Mouse (Mus musculus) left cerebral cortex, adult 2 months (tissue): ENCODE measurements around the gene Txlnb. TPM values are rescaled to one million over a fixed set of nuclear protein-coding genes. Genes with fewer than 3 reads are reported as not detected.
"Not testable (repeated sequence)": the region's sequence is repeated elsewhere in the genome, so short reads cannot be mapped to it uniquely, and the experiment has no call there.

Experiments used
- DNase-seq, 2 experiments: peaks; one replicate each; pipeline ENCODE4 v3.0.0; 2021 to 2022; ENCODE audit warnings: low spot score in 2 of 2, mixed read lengths in 1 of 2; ENCODE audit errors: extremely low spot score in 1 of 2
- H3K27ac ChIP-seq: fragments of 200-600 bp; 2 replicates; pipeline ENCODE4 v1.8.1; 2022
- H3K4me3 ChIP-seq: fragments of 200-600 bp; 2 replicates; pipeline ENCODE4 v1.8.1; 2022
- CTCF ChIP-seq: fragments of 200-600 bp; IDR thresholded peaks from 2 replicates; pipeline ENCODE4 v1.8.1; 2022; ENCODE audit warnings: antibody characterized with exemption, mild to moderate bottlenecking, moderate library complexity
- intact Hi-C: fragments of 180-260 bp; cut with DNase I; formaldehyde crosslinking; loops from one replicate; pipeline ENCODE4 v1.15.1; 2025
- long read RNA-seq, 2 experiments: library from polyadenylated mRNA; stranded (forward); transcript quantifications; one replicate each; pipeline ENCODE4 v2.0.0; 2021; ENCODE audit warnings: borderline mapping rate in 2 of 2
- total RNA-seq, 2 experiments: library from RNA; stranded (reverse); gene quantifications; 2 replicates each; pipeline ENCODE4 v1.2.3; 2021

Gene Txlnb
- total RNA-seq = under 1 TPM; 0.44 to 0.54 TPM
- long read RNA-seq, experiment 1 = 0 reads
- long read RNA-seq, experiment 2, full-length matches to known transcripts = 2 of 2 reads
- long read RNA-seq, experiment 2, partial matches to known transcripts = 0 of 2 reads
- long read RNA-seq, experiment 2, other reads (novel, unspliced or antisense) = 0 of 2 reads

DNA sequence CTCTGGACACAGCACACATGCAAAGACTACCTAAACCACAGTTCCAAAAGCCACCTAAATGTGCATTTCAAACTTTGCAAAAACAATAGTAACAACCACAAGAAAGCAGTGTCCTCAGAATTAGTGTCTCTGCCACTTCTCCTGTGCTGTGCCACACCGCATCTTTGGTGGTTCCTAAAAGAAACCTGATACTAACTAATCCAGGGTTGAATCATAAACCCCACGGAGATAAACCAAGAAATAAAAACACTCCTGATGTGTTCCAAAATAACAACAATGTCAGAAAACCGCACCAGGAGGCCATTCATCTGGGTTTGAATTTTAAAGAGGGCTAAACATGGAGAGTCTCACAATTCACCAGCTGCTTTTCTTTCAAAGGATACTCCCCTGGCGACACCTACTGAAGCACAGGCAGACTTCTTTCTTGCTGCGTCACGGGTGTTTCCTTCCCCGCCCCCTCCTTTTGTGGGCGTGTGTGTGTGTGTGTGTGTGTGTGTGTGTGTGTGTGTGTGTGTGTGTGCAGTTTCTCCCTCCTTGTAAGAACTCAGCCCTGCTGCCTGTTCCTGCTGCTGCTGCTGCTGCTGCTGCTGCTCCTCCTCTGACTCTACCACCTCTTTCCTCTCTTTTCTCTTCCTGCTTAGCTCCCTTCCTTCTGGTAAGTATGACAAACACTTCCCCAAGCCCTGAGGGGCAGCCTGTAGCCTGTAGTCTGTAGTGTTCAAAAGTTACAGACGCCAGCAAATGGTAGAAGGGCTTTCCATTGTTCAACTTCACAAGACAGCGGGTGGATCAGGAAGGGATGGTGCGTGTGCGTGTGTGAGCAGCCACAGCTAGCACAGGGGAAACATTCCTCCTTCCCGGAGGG is at the start of gene Txlnb:
Gene Txlnb (plus strand): TSS at position 460 of the 865 bp plus-strand sequence.
- DNase-seq = peak; percentile 46 to 59
- intact Hi-C loops = no loop called here
- no peak for TF ChIP-seq CTCF
- Histone ChIP-seq H3K27ac (peak within 1 kb of the TSS; percentile 34; the same call in 1 of the 2 replicates), H3K4me3 (no peak within 1 kb of the TSS)

GRCm38 (mm10) chr10:17752478-17752877 is 43.5 kb upstream of the Txlnb start:
- no peak overlapping the region for H3K27ac ChIP-seq
- TF ChIP-seq CTCF = no peak
- H3K4me3 ChIP-seq = no peak overlapping the region
- intact Hi-C loops = no loop called here
- no peak for DNase-seq

GRCm38 (mm10) chr10:17759772-17760171 is 36.3 kb upstream of the Txlnb start:
- no peak for DNase-seq
- intact Hi-C loops = no loop called here
- Histone ChIP-seq H3K4me3 (no peak overlapping the region), H3K27ac (no peak overlapping the region)
- TF ChIP-seq CTCF = no peak

DNA sequence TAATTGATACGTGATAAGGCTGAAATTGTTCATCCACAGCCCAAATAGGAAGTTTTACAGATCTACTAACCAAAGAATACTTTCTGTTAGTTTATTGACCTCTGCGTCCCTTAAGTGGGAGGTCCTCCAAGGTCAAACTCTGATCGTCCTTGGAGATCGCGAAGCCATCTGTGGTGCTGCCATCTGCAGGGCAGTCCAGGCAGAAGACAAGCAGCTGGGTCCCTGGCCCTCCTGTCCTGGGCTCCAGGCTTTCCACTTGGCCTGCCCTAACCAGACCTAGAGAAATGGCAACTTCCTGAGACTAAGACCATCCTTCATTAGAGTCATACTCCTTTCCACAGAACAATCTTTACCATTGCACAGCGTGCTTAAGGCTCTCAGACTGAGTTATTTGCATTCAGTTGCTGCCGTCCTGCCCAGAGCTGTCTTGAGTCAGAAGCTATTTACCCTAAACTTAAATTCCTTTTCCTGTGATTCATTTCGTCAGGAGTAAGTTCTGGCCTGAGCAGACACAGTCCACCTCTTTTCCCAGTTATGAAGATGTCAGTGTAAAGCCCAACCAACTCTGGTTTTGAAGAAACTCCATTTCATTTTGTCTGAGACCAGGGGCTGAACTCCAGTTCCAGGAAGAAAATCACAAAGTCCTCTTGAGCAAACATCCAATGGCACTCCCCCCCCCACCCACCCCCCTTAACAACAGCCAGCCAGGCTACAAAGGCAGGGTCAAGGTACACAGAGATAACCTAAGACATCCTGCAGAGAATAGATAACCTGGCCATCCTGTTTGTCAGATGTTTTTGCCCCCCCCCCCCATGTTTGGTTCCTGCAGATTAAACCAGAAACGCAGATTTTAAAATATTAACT is 35.0 kb upstream of the Txlnb start:
- Histone ChIP-seq H3K4me3 (no peak overlapping the region), H3K27ac (no peak overlapping the region)
- DNase-seq = no peak
- peak; percentile 12; the same call in 1 of the 2 replicates for TF ChIP-seq CTCF
- intact Hi-C loops = no loop called here

DNA sequence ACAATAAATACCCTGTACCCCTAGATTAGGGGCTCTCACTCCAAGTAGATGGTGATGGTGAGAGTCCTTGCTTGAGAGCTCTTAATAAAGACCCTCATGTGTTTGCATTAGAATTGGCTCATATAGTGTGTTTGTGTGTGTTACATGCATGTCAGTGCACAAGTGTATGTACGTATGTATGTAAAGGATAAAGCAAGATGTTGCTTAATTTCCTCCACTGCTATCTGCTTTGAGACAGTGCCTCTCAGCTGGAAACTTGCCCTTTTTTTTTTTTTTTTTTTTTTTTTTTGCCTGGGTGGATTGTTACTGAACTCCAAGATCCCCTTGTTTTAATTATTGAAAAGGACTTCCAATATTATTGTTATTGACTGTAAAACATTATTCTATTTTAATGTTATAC is 34.4 kb upstream of the Txlnb start:
- intact Hi-C loops = no loop called here
- Histone ChIP-seq H3K4me3 (no peak overlapping the region), H3K27ac (no peak overlapping the region)
- no peak for TF ChIP-seq CTCF
- no peak for DNase-seq

DNA sequence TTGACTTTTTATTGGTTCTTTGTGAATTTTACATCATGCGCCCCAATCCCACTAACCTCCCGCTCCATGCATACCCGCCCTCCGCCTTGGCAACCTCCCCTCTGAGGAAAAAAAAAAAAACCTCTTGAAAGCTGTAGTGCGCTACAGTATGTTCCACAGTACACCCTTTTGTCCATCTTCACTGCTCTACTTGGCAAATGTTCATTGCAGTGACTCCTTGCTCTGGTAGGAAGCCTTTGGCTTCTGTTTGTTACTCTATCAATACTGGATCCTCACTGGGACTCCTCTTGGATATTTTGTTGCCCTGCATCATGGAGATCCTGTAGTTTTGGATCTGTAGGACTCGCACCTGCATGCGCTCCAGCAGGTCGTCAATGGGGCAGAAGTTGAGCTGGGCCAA is 33.1 kb upstream of the Txlnb start:
- no peak for DNase-seq
- H3K4me3 ChIP-seq = no peak overlapping the region
- intact Hi-C loops = no loop called here
- H3K27ac ChIP-seq = no peak overlapping the region
- TF ChIP-seq CTCF = no peak

- Histone ChIP-seq H3K4me3 (no peak overlapping the region), H3K27ac (no peak overlapping the region)
- intact Hi-C loops = no loop called here
- no peak for DNase-seq
- no peak for TF ChIP-seq CTCF
These were observed 26.2 kb upstream of the Txlnb start for GRCm38 (mm10) chr10:17769856-17770255.

GRCm38 (mm10) chr10:17772364-17772763 is 23.7 kb upstream of the Txlnb start:
- no peak for DNase-seq
- intact Hi-C loops = no loop called here
- no peak for TF ChIP-seq CTCF
- Histone ChIP-seq H3K27ac (no peak overlapping the region), H3K4me3 (no peak overlapping the region)

DNA sequence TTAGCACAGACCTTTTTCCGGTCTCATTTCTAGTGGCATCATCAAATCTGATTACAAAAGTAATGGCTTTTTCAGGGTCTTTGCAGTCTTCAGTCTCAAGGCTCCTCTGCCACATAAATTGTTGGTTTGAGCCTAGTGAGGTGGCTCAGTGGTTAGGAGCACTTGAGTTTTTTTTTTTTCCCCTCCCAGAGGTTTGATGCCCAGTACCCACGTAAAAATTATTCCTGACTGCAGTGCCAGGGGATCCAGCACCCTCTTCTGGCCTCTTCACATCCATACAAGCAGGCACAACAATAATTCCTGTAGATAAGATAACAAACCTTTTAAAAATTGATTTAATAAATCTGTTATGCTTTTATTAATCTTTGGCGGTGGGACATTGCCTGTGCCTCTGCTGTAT is 21.7 kb upstream of the Txlnb start:
- Histone ChIP-seq H3K27ac (no peak overlapping the region), H3K4me3 (no peak overlapping the region)
- intact Hi-C loops = no loop called here
- no peak for DNase-seq
- TF ChIP-seq CTCF = no peak

DNA sequence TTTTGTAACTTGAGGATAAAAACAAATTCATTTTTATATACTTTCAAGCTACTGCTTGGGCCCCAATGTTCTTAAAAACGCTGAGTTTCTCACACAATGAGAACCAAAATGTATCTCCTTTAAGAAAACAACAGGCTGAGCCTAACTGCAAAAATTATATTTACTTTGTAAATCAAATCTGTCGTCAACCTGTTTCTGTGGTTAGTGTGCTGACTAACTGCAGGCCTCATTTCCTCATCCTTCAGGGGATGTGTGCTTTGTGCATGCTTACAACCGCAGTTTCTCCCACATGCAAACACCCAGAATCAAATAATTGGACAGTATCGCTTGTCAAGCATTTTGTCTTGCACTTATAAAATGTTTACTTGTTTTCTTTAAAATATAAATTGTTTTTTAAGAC is 20.9 kb upstream of the Txlnb start:
- no peak for TF ChIP-seq CTCF
- no peak for DNase-seq
- no peak overlapping the region for H3K4me3 ChIP-seq
- intact Hi-C loops = no loop called here
- no peak overlapping the region for H3K27ac ChIP-seq

DNA sequence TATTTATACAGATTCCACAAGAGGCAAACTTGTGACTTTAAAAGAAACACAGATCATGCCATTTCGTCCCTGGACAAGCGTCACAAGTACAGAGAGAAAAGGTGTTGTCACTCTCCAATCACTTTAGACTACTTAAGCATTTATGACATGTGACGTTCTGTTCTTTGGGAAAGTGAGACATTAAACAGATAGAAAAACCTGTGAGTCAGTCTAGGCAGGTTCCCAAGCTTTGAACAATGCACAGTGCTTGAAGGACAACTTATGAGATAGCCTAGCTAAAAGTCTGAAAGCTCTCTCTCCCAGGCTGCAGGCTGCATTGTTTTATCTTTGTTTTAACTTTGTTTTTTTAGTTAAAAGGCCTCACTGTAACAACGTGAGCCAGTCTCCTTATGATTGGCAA is 19.3 kb upstream of the Txlnb start:
- H3K27ac ChIP-seq, H3K4me3 ChIP-seq, DNase-seq, intact Hi-C loops: not testable (repeated sequence)

DNA sequence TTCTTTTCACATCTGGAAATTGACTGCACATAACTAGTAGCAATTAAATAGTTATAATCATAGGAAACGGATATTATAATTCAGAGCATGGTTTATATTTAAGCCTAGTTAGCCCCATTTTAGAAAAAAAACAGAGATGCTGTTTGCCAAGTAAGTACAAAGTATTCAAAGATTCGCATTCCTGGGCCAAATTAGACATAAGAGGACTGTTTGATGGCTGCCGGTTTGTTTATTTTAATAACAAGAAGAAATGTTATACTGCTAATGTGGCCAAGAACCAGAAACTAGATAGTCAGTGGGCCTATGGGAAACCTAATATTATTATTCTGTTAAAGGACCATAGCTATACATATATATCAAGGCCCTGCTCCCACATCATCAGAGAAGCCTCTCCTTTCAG is 9.3 kb upstream of the Txlnb start:
- DNase-seq = no peak
- TF ChIP-seq CTCF = no peak
- Histone ChIP-seq H3K27ac (no peak overlapping the region), H3K4me3 (no peak overlapping the region)
- intact Hi-C loops = no loop called here
